Mouse (Mus musculus): ENCODE data around the gene Rnf10.

- TF ChIP-seq CTCF (conservative IDR thresholded peaks at IDR 0.05; ENCODE audit: low read length) (no peak), NANOG (IDR thresholded peaks at IDR 0.05; ENCODE audit: borderline replicate concordance, low read length) (no peak), POU5F1 (IDR thresholded peaks at IDR 0.05; ENCODE audit: borderline replicate concordance, low read length) (no peak)
Observed at GRCm38 (mm10) chr5:115237803-115238728, 34.6 kb downstream of the Rnf10 start.
